Mouse (Mus musculus): ENCODE measurements at regions not wholly inside any gene's neighbourhood (a gene's known extent, or its start where the extent isn't known, plus 50 kb on each side); places are given as distances from the start of the nearest gene placed in this dataset.

DNA sequence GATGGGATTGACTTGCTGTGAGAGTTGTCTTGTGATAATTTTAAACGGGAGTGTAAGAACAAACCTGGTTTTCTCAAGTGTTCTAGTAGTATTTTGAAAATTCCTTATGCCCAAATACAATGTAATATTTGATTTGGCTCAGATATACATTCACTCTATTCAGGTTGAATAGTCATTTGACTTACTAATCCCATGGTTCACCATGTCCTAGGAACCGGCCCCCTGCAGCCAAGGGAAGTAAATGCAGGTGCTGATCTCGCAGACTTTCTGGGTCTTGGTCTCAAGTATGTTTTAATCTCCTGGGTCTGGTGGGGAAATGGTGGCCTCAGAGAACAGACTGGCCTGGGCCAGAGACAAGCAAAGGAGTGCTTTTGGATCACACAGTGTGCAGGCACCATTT, 253.2 kb upstream of the Gm5148 start:
- TF ChIP-seq CTCF (IDR thresholded peaks at IDR 0.05; ENCODE audit: low read depth) = peak; percentile 31; the same call in 1 of the 2 replicates
- no peak overlapping the region for H3K4me3 ChIP-seq (ENCODE audit: low read depth, low read length)
- H3K27me3 ChIP-seq (replicated peaks; ENCODE audit: control insufficient read depth, insufficient read depth, low read length) = no peaks in the 10 kb centered on the region
- no peaks in the 10 kb centered on the region for H3K36me3 ChIP-seq (ENCODE audit: control insufficient read depth, insufficient read depth)
- no peak overlapping the region for H3K27ac ChIP-seq (ENCODE audit: low read depth, low read length)
- no peak overlapping the region for H3K4me2 ChIP-seq (replicated peaks; ENCODE audit: low read depth)
- WGBS = 89% methylated on average over 3 of the region's 3 CpGs
- H3K9ac ChIP-seq (ENCODE audit: low read depth, low read length) = no peak overlapping the region
- no peaks in the 10 kb centered on the region for H3K4me1 ChIP-seq (replicated peaks; ENCODE audit: control insufficient read depth, insufficient read depth, low read length)
- no peak for ATAC-seq
- H3K9me3 ChIP-seq (ENCODE audit: control insufficient read depth) = no peaks in the 10 kb centered on the region

- no peak overlapping the region for H3K4me3 ChIP-seq (ENCODE audit: low read depth, low read length)
- no peaks in the 10 kb centered on the region for H3K27me3 ChIP-seq (replicated peaks; ENCODE audit: control insufficient read depth, insufficient read depth, low read length)
- peak overlapping the region; percentile 40 for H3K4me2 ChIP-seq (replicated peaks; ENCODE audit: low read depth)
- H3K9ac ChIP-seq (ENCODE audit: low read depth, low read length) = no peak overlapping the region
- H3K4me1 ChIP-seq (replicated peaks; ENCODE audit: control insufficient read depth, insufficient read depth, low read length) = no peaks in the 10 kb centered on the region
- no peaks in the 10 kb centered on the region for H3K9me3 ChIP-seq (ENCODE audit: control insufficient read depth)
- no peak for ATAC-seq
- no peak for TF ChIP-seq CTCF (IDR thresholded peaks at IDR 0.05; ENCODE audit: low read depth)
- no peaks in the 10 kb centered on the region for H3K36me3 ChIP-seq (ENCODE audit: control insufficient read depth, insufficient read depth)
- 29% methylated on average over 13 of the region's 13 CpGs for WGBS
- H3K27ac ChIP-seq (ENCODE audit: low read depth, low read length) = no peak overlapping the region
Observed at GRCm38 (mm10) chr3:37976566-37976965, 252.3 kb upstream of the Gm5148 start.

DNA sequence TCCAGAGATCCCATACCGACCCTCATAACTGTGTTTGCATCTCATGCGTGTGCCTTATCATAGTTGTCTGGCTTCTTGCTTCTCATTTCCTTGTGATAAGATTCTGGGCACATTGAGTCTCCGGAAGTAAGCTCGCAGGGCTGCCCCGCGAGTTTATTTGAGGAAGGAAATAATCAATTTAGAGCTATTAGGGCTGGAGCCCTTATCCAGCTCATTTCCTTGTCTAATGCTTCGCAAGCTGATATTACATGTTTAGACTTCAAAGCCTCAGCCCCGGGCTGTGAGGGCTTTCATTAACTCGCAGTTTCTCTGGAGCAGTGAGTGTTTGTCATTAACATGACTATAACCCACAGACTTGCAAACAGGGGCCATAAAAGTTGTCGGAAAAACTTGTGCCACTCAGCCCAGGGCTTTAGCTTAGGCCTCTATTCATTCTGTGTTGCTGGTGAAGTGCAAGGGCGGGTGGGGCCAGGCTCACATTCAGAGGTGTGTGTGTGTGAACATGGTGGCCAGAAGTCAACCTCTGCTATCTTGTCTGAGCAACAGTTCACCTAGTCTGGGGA, 251.0 kb upstream of the Gm5148 start:
- ATAC-seq = peak; percentile 33; the same call in 1 of the 2 replicates
- Histone ChIP-seq H3K36me3 (ENCODE audit: control insufficient read depth, insufficient read depth) (no peaks in the 10 kb centered on the region), H3K4me3 (ENCODE audit: low read depth, low read length) (no peak overlapping the region), H3K9me3 (ENCODE audit: control insufficient read depth) (no peaks in the 10 kb centered on the region), H3K9ac (ENCODE audit: low read depth, low read length) (no peak overlapping the region), H3K4me2 (replicated peaks; ENCODE audit: low read depth) (peak overlapping the region; percentile 46), H3K27me3 (replicated peaks; ENCODE audit: control insufficient read depth, insufficient read depth, low read length) (no peaks in the 10 kb centered on the region), H3K27ac (ENCODE audit: low read depth, low read length) (no peak overlapping the region), H3K4me1 (replicated peaks; ENCODE audit: control insufficient read depth, insufficient read depth, low read length) (no peaks in the 10 kb centered on the region)
- no peak for TF ChIP-seq CTCF (IDR thresholded peaks at IDR 0.05; ENCODE audit: low read depth)
- WGBS = 16% methylated on average over 11 of the region's 11 CpGs

- ATAC-seq = no peak
- H3K9me3 ChIP-seq (ENCODE audit: control insufficient read depth) = no peaks in the 10 kb centered on the region
- no peak overlapping the region for H3K4me2 ChIP-seq (replicated peaks; ENCODE audit: low read depth)
- no peak overlapping the region for H3K9ac ChIP-seq (ENCODE audit: low read depth, low read length)
- no peak overlapping the region for H3K27ac ChIP-seq (ENCODE audit: low read depth, low read length)
- no peak for TF ChIP-seq CTCF (IDR thresholded peaks at IDR 0.05; ENCODE audit: low read depth)
- H3K27me3 ChIP-seq (replicated peaks; ENCODE audit: control insufficient read depth, insufficient read depth, low read length) = no peaks in the 10 kb centered on the region
- WGBS = 54% methylated on average over 3 of the region's 3 CpGs
- H3K4me3 ChIP-seq (ENCODE audit: low read depth, low read length) = no peak overlapping the region
- no peaks in the 10 kb centered on the region for H3K36me3 ChIP-seq (ENCODE audit: control insufficient read depth, insufficient read depth)
- H3K4me1 ChIP-seq (replicated peaks; ENCODE audit: control insufficient read depth, insufficient read depth, low read length) = no peaks in the 10 kb centered on the region
Observed at GRCm38 (mm10) chr3:37972931-37973330, 248.6 kb upstream of the Gm5148 start.

DNA sequence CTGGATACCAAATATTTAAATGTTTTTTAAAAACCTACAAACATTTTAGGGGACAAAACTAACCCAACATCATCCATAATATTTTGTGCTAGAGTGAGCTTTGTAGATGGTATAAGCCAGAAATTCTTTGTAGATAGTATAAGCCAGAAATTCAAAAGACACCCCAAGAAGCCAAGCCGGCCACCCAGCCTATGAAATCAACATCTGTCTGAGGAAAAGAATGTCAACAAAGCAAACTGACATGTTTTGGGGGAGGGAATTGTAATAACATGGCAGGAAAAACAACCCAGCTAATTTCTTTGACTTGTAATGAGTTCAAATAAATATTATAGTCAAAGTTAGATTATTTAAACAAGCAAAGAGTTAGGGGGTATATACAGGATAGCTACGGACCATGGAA, 246.9 kb upstream of the Gm5148 start:
- no peaks in the 10 kb centered on the region for H3K4me1 ChIP-seq (replicated peaks; ENCODE audit: control insufficient read depth, insufficient read depth, low read length)
- 54% methylated on average over 2 of the region's 2 CpGs for WGBS
- H3K9ac ChIP-seq (ENCODE audit: low read depth, low read length) = no peak overlapping the region
- H3K4me2 ChIP-seq (replicated peaks; ENCODE audit: low read depth) = no peak overlapping the region
- H3K36me3 ChIP-seq (ENCODE audit: control insufficient read depth, insufficient read depth) = no peaks in the 10 kb centered on the region
- no peaks in the 10 kb centered on the region for H3K27me3 ChIP-seq (replicated peaks; ENCODE audit: control insufficient read depth, insufficient read depth, low read length)
- H3K27ac ChIP-seq (ENCODE audit: low read depth, low read length) = no peak overlapping the region
- no peak overlapping the region for H3K4me3 ChIP-seq (ENCODE audit: low read depth, low read length)
- no peak for ATAC-seq
- no peak for TF ChIP-seq CTCF (IDR thresholded peaks at IDR 0.05; ENCODE audit: low read depth)
- no peaks in the 10 kb centered on the region for H3K9me3 ChIP-seq (ENCODE audit: control insufficient read depth)

GRCm38 (mm10) chr3:37968654-37969053, 244.4 kb upstream of the Gm5148 start:
- Histone ChIP-seq H3K36me3 (ENCODE audit: control insufficient read depth, insufficient read depth) (no peaks in the 10 kb centered on the region), H3K9ac (ENCODE audit: low read depth, low read length) (no peak overlapping the region), H3K9me3 (ENCODE audit: control insufficient read depth) (no peaks in the 10 kb centered on the region), H3K27ac (ENCODE audit: low read depth, low read length) (no peak overlapping the region), H3K4me2 (replicated peaks; ENCODE audit: low read depth) (no peak overlapping the region), H3K4me3 (ENCODE audit: low read depth, low read length) (no peak overlapping the region), H3K27me3 (replicated peaks; ENCODE audit: control insufficient read depth, insufficient read depth, low read length) (no peaks in the 10 kb centered on the region), H3K4me1 (replicated peaks; ENCODE audit: control insufficient read depth, insufficient read depth, low read length) (no peaks in the 10 kb centered on the region)
- TF ChIP-seq CTCF (IDR thresholded peaks at IDR 0.05; ENCODE audit: low read depth) = no peak
- no peak for ATAC-seq

- Histone ChIP-seq H3K27me3 (replicated peaks; ENCODE audit: control insufficient read depth, insufficient read depth, low read length) (no peaks in the 10 kb centered on the region), H3K4me3 (ENCODE audit: low read depth, low read length) (no peak overlapping the region), H3K4me1 (replicated peaks; ENCODE audit: control insufficient read depth, insufficient read depth, low read length) (no peaks in the 10 kb centered on the region), H3K27ac (ENCODE audit: low read depth, low read length) (no peak overlapping the region), H3K36me3 (ENCODE audit: control insufficient read depth, insufficient read depth) (no peaks in the 10 kb centered on the region), H3K9ac (ENCODE audit: low read depth, low read length) (no peak overlapping the region), H3K4me2 (replicated peaks; ENCODE audit: low read depth) (no peak overlapping the region), H3K9me3 (ENCODE audit: control insufficient read depth) (no peaks in the 10 kb centered on the region)
- WGBS = 96% methylated on average over 4 of the region's 4 CpGs
- TF ChIP-seq CTCF (IDR thresholded peaks at IDR 0.05; ENCODE audit: low read depth) = no peak
- ATAC-seq = no peak
Observed at GRCm38 (mm10) chr3:37965221-37965620, 240.9 kb upstream of the Gm5148 start.
